Comparison of ENCODE assay signal across 12 mouse cellular contexts in the genomic region with DNA sequence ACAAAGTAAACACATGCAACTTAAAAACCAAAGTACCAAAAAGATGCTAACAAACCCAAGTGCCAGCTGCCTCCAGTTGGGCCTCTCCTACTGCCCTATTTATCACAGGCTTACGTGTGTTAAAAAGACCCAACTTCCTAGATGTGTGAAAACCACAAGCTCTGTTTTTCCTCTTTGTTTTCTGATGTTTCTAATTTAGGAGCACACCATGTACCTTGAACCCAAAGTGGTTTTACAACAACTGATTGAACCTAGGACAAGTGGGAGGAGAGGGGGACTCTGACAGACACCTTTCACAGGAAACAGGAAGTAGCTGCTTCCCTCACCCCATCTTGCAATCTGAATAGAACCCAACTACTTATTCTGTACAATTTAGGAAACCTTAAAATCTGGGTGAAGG. TPM values are rescaled to one million over a fixed set of nuclear protein-coding genes. Genes with fewer than 3 reads are reported as not detected.
DNase-seq lines count a peak whose midpoint lies in the region; ATAC-seq and TF ChIP-seq lines count a peak whose summit lies in the region.
"Had no signal": no experiment of that assay in that cellular context is flagged by ENCODE, and none has a peak within 500 bp of the region (broad histone marks: within the 10 kb centered on the region; RNA-seq: fewer than 3 reads in every experiment).

No protein-coding gene starts in this region.

- H3K27me3 ChIP-seq in heart, embryonic 16.5 days (ENCODE audit: control insufficient read depth, insufficient read depth, low read length): no peaks in the 10 kb centered on the region
- no peaks in the 10 kb centered on the region for H3K27me3 ChIP-seq in heart, embryonic 11.5 days (ENCODE audit: control insufficient read depth, insufficient read depth, low read length)
- no peaks in the 10 kb centered on the region for H3K27me3 ChIP-seq in liver, postnatal 0 days (ENCODE audit: insufficient read depth, low read length)
- H3K27me3 ChIP-seq: Patski had no signal

- peak overlapping the region; percentile 15; the same call in 1 of the 2 replicates for H3K27ac ChIP-seq in heart, embryonic 16.5 days (ENCODE audit: low read length)
- no peak overlapping the region for H3K27ac ChIP-seq in heart, embryonic 11.5 days (ENCODE audit: low read depth, low read length)
- H3K27ac ChIP-seq in liver, postnatal 0 days (ENCODE audit: low read depth): peak overlapping the region; percentile 63

- H3K4me3 ChIP-seq in heart, embryonic 16.5 days (ENCODE audit: low read length): no peak overlapping the region
- H3K4me3 ChIP-seq in heart, embryonic 11.5 days (ENCODE audit: low read depth, low read length): no peak overlapping the region
- H3K4me3 ChIP-seq in liver, postnatal 0 days (ENCODE audit: low read depth, low read length): no peak overlapping the region

- DNase-seq in 416B (ENCODE audit: low read depth) (peak; percentile 64), ZHBTc4 (ENCODE audit: low read depth, low spot score) (peak; percentile 6)
- no peak for DNase-seq in liver, postnatal 0 days
- DNase-seq in frontal cortex, adult 2 months (ENCODE audit: extremely low spot score in 1 of 2, low spot score in 1 of 2): no peak
- DNase-seq in cerebellum, adult 9-10 months: no peak
- DNase-seq: cerebellum, adult 8-10 months; gastrocnemius, postnatal 25 days had no signal

- no peak overlapping the region for H3K4me2 ChIP-seq in heart, embryonic 16.5 days (ENCODE audit: low read depth, low read length)
- no peak overlapping the region for H3K4me2 ChIP-seq in heart, embryonic 11.5 days
- H3K4me2 ChIP-seq in liver, postnatal 0 days (ENCODE audit: low read depth, low read length): no peak overlapping the region
- H3K4me2 ChIP-seq: lung, embryonic 14.5 days had no signal

- TF ChIP-seq CTCF in liver, postnatal 0 days (IDR thresholded peaks at IDR 0.05; ENCODE audit: low read depth): no peak

- 59% methylated on average over 1 of the region's 1 CpGs for WGBS in heart, embryonic 16.5 days
- 76% methylated on average over 1 of the region's 1 CpGs for WGBS in heart, embryonic 11.5 days (ENCODE audit: insufficient replicate concordance)
- WGBS in liver, postnatal 0 days (ENCODE audit: insufficient replicate concordance): 59% methylated on average over 1 of the region's 1 CpGs

- 0 out of 2 replicates have a peak, but pooled peaks have one; percentile 8 for TF ChIP-seq EP300 in liver, postnatal 0 days (IDR thresholded peaks at IDR 0.05; ENCODE audit: low read depth)

- H3K36me3 ChIP-seq in heart, embryonic 16.5 days (ENCODE audit: control insufficient read depth, insufficient read depth): peaks cover 17% of the 10 kb centered on the region
- H3K36me3 ChIP-seq in heart, embryonic 11.5 days (ENCODE audit: control insufficient read depth, insufficient read depth, low read length): peaks cover 24% of the 10 kb centered on the region
- peaks cover 58% of the 10 kb centered on the region for H3K36me3 ChIP-seq in liver, postnatal 0 days (replicated peaks; ENCODE audit: insufficient read depth, low read length)

- peak; percentile 14; the same call in 1 of the 2 replicates for ATAC-seq in heart, embryonic 16.5 days (replicated peaks; ENCODE audit: extremely low read depth, insufficient read depth, low FRiP score)
- no peak for ATAC-seq in heart, embryonic 11.5 days (replicated peaks; ENCODE audit: insufficient number of reproducible peaks, low FRiP score, low TSS enrichment)
- peak; percentile 86 for ATAC-seq in liver, postnatal 0 days
- ATAC-seq in frontal cortex, adult (ENCODE audit: low TSS enrichment): no peak

- no peaks in the 10 kb centered on the region for H3K9me3 ChIP-seq in heart, embryonic 16.5 days (replicated peaks; ENCODE audit: control insufficient read depth, low read length)
- no peaks in the 10 kb centered on the region for H3K9me3 ChIP-seq in heart, embryonic 11.5 days (replicated peaks; ENCODE audit: control insufficient read depth, low read length)
- H3K9me3 ChIP-seq in liver, postnatal 0 days (ENCODE audit: low read length): no peaks in the 10 kb centered on the region

- H3K9ac ChIP-seq in heart, embryonic 16.5 days (ENCODE audit: low read length): no peak overlapping the region
- H3K9ac ChIP-seq in heart, embryonic 11.5 days (ENCODE audit: low read depth, low read length): no peak overlapping the region
- H3K9ac ChIP-seq in liver, postnatal 0 days (replicated peaks): no peak overlapping the region
- H3K9ac ChIP-seq: lung, embryonic 14.5 days had no signal

- peaks cover 13% of the 10 kb centered on the region; the same call in 1 of the 2 replicates for H3K4me1 ChIP-seq in heart, embryonic 16.5 days (ENCODE audit: control insufficient read depth, insufficient read depth, low read length)
- peaks cover 10% of the 10 kb centered on the region for H3K4me1 ChIP-seq in heart, embryonic 11.5 days (ENCODE audit: control insufficient read depth, insufficient read depth, low read length)
- H3K4me1 ChIP-seq in liver, postnatal 0 days (ENCODE audit: insufficient read depth): peaks cover 11% of the 10 kb centered on the region; the same call in 1 of the 2 replicates

RNA-seq across cellular contexts. Expression of a gene that starts 23.3 kb away (rescaled TPM):
- polyA plus RNA-seq in heart, embryonic 16.5 days (2015; fragmentation: Nextera tagmentation; extraction: Ambion mirVana): 211 and 235 TPM in 2 replicates
- 222 and 243 TPM in 2 replicates for polyA plus RNA-seq in heart, embryonic 11.5 days (2014; fragmentation: Nextera tagmentation; extraction: Ambion mirVana)
- 48.3 and 51.9 TPM in 2 replicates for polyA plus RNA-seq in liver, postnatal 0 days (2015; fragmentation: Nextera tagmentation; extraction: Ambion mirVana)
- polyA plus RNA-seq in frontal cortex, adult 2 months (2012; rRNA removed): 99.8 and 114 TPM in 2 replicates

RNA-seq across cellular contexts. Expression of a gene that starts 36.4 kb away (rescaled TPM):
- 8.5 and 9.0 TPM in 2 replicates for polyA plus RNA-seq in heart, embryonic 16.5 days (2015; fragmentation: Nextera tagmentation; extraction: Ambion mirVana)
- 9.4 and 12.8 TPM in 2 replicates for polyA plus RNA-seq in heart, embryonic 11.5 days (2014; fragmentation: Nextera tagmentation; extraction: Ambion mirVana)
- 4.7 and 5.2 TPM in 2 replicates for polyA plus RNA-seq in liver, postnatal 0 days (2015; fragmentation: Nextera tagmentation; extraction: Ambion mirVana)
- polyA plus RNA-seq in frontal cortex, adult 2 months (2012; rRNA removed): 38.9 and 40.0 TPM in 2 replicates

RNA-seq across cellular contexts. Expression of a gene that starts 56.1 kb away (rescaled TPM):
- 5.7 and 6.8 TPM in 2 replicates for polyA plus RNA-seq in heart, embryonic 16.5 days (2015; fragmentation: Nextera tagmentation; extraction: Ambion mirVana)
- polyA plus RNA-seq in heart, embryonic 11.5 days (2014; fragmentation: Nextera tagmentation; extraction: Ambion mirVana): 3.7 and 6.0 TPM in 2 replicates
- 3.7 and 4.1 TPM in 2 replicates for polyA plus RNA-seq in liver, postnatal 0 days (2015; fragmentation: Nextera tagmentation; extraction: Ambion mirVana)
- polyA plus RNA-seq in frontal cortex, adult 2 months (2012; rRNA removed): 17.1 and 18.2 TPM in 2 replicates

Comparison
In these comparisons a context has a peak if more than half of its experiments do, and no peak if none do; other contexts are left out.
1. ATAC-seq: peak in heart, embryonic 16.5 days (single experiment) and liver, postnatal 0 days (single experiment); none in heart, embryonic 11.5 days (single experiment) and frontal cortex, adult (single experiment).
2. DNase-seq: peak in 416B (single experiment) and ZHBTc4 (single experiment); none in liver, postnatal 0 days (single experiment), frontal cortex, adult 2 months (0 of 2) and cerebellum, adult 9-10 months (single experiment).